Mouse (Mus musculus) retina, postnatal 1 day (tissue): Measurements from ENCODE around the gene Crx.
A peak's percentile ranks its signal among the peaks of the same experiment; 100 is the strongest.
"Not testable (repeated sequence)": the region's sequence is repeated elsewhere in the genome, so short reads cannot be mapped to it uniquely, and the experiment has no call there.

ENCODE experiments used
- DNase-seq: peaks from one replicate; pipeline ENCODE4 v3.0.0-alpha.2; 2012

Gene Crx

GRCm38 (mm10) chr7:15879756-15880155, at the start of gene Crx:
Gene Crx (minus strand): TSS chr7:15879968.
- peak; percentile 92 for DNase-seq

GRCm38 (mm10) chr7:15922220-15922773, 42.5 kb upstream of the Crx start, which contains the start of gene Selenow:
Gene Selenow (minus strand): TSS chr7:15922402.
- DNase-seq, result peak; percentile 97

GRCm38 (mm10) chr7:15921796-15922195, 42.0 kb upstream of the Crx start:
- peak; percentile 64 for DNase-seq

- no peak for DNase-seq
Observed at GRCm38 (mm10) chr7:15920645-15921190, 41.0 kb upstream of the Crx start.

- DNase-seq, result no peak
Observed at GRCm38 (mm10) chr7:15919947-15920346, 40.2 kb upstream of the Crx start.

GRCm38 (mm10) chr7:15918371-15918770, 38.6 kb upstream of the Crx start:
- no peak for DNase-seq

GRCm38 (mm10) chr7:15916996-15917395, 37.2 kb upstream of the Crx start:
- no peak for DNase-seq

- no peak for DNase-seq
Observed at GRCm38 (mm10) chr7:15916134-15916723, 36.5 kb upstream of the Crx start.

- not testable (repeated sequence) for DNase-seq
Observed at GRCm38 (mm10) chr7:15915695-15916094, 35.9 kb upstream of the Crx start.

- no peak for DNase-seq
Observed at GRCm38 (mm10) chr7:15914751-15915150, 35.0 kb upstream of the Crx start.

- DNase-seq, result peak; percentile 73
Observed at GRCm38 (mm10) chr7:15914252-15914651, 34.5 kb upstream of the Crx start.

GRCm38 (mm10) chr7:15912183-15912582, 32.4 kb upstream of the Crx start:
- peak; percentile 97 for DNase-seq

GRCm38 (mm10) chr7:15910521-15910920, 30.8 kb upstream of the Crx start:
- no peak for DNase-seq

GRCm38 (mm10) chr7:15907971-15908590, 28.3 kb upstream of the Crx start:
- peak; percentile 70 for DNase-seq

GRCm38 (mm10) chr7:15906602-15907001, 26.8 kb upstream of the Crx start:
- DNase-seq, result no peak

- DNase-seq, result peak; percentile 90
Observed at GRCm38 (mm10) chr7:15905861-15906260, 26.1 kb upstream of the Crx start.

- no peak for DNase-seq
Observed at GRCm38 (mm10) chr7:15901366-15902048, 21.7 kb upstream of the Crx start.

- DNase-seq, result no peak
Observed at GRCm38 (mm10) chr7:15894251-15894650, 14.5 kb upstream of the Crx start.

- no peak for DNase-seq
Observed at GRCm38 (mm10) chr7:15884127-15884526, 4.4 kb upstream of the Crx start.

GRCm38 (mm10) chr7:15882317-15882716, 2.5 kb upstream of the Crx start, which contains the start of gene Crxos:
Gene Crxos (plus strand): TSS chr7:15882617.
- DNase-seq, result no peak

GRCm38 (mm10) chr7:15881831-15882230, 2.1 kb upstream of the Crx start:
- no peak for DNase-seq

- peak; percentile 96 for DNase-seq
Observed at GRCm38 (mm10) chr7:15881388-15881787, 1.6 kb upstream of the Crx start.

- peak; percentile 90 for DNase-seq
Observed at GRCm38 (mm10) chr7:15864104-15864503, 15.7 kb downstream of the Crx start.
